Mouse (Mus musculus) erythroblast, embryonic 14.5 days (primary cell): ENCODE results near the gene Olfr718-ps1. TPM values are rescaled to one million over a fixed set of nuclear protein-coding genes. Genes with fewer than 3 reads are reported as not detected.
"Not testable (repeated sequence)": the region's sequence is repeated elsewhere in the genome, so short reads cannot be mapped to it uniquely, and the experiment has no call there.

Experiments used
- H3K27me3 ChIP-seq: 2 replicates; pipeline ENCODE4 v1.6.1; 2012; ENCODE audit warnings: inconsistent platforms; ENCODE audit not compliant: control insufficient read depth
- H3K36me3 ChIP-seq: 2 replicates; pipeline ENCODE4 v1.6.1; 2012; ENCODE audit warnings: mild to moderate bottlenecking, inconsistent platforms; ENCODE audit not compliant: control insufficient read depth
- H3K4me1 ChIP-seq: 2 replicates; pipeline ENCODE4 v1.6.1; 2012; ENCODE audit warnings: inconsistent platforms; ENCODE audit not compliant: control insufficient read depth
- H3K4me3 ChIP-seq: replicated peaks from 2 replicates; pipeline ENCODE3; 2012; ENCODE audit warnings: moderate library complexity, mild to moderate bottlenecking, inconsistent platforms
- H3K9me3 ChIP-seq: 2 replicates; pipeline ENCODE4 v1.6.1; 2012; ENCODE audit warnings: low read length, inconsistent platforms, mixed read lengths; ENCODE audit not compliant: control insufficient read depth
- GATA1 ChIP-seq: IDR thresholded peaks from 2 replicates; pipeline ENCODE4 v1.6.1; 2012; ENCODE audit warnings: low read length, inconsistent platforms, mixed read lengths
- TAL1 ChIP-seq: IDR thresholded peaks from 3 replicates; pipeline ENCODE4 v1.6.1; 2012; ENCODE audit warnings: low read length, inconsistent platforms, mixed read lengths
- polyA plus RNA-seq: library from polyadenylated mRNA; stranded (reverse); fragments of >175 nt; gene quantifications from 2 replicates; pipeline ENCODE4 v1.2.3, GENCODE M21; 2012

The Olfr718-ps1 gene
- polyA plus RNA-seq, 1 experiment: not detected

- H3K4me3 ChIP-seq: no peak overlapping the region
- TF ChIP-seq GATA1 (no peak), TAL1 (no peak)
- peaks cover 41% of the 10 kb centered on the region for H3K9me3 ChIP-seq
- peaks cover 21% of the 10 kb centered on the region for H3K4me1 ChIP-seq
- H3K36me3 ChIP-seq: peaks cover 63% of the 10 kb centered on the region
- H3K27me3 ChIP-seq: no peaks in the 10 kb centered on the region
Measured at GRCm38 (mm10) chr5:143175970-143176369, 28.6 kb upstream of the Olfr718-ps1 start.

- TF ChIP-seq GATA1: no peak
- no peak for TF ChIP-seq TAL1
Measured at GRCm38 (mm10) chr5:143165508-143166070, 18.2 kb upstream of the Olfr718-ps1 start.

DNA sequence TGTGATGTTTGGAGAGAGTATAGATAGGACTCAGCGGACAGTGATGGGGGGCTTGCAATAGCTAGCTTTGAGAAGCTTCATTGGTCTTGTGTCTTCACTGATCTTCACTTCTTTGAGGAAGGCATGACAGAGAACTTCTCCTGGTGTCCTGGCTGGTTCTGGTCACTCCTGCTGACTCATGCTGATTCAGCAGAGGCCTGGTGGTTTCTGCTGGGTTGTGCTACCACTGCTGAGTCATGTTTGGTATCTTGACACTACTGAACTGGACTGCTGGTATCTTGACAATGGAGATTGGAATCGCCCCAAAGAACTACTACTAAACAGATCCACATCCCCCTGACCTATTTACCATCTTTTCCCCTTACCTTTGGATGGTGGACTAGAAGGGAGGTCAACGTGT lies 8.2 kb upstream of the Olfr718-ps1 start:
- TF ChIP-seq TAL1 (no peak), GATA1 (no peak)
- peaks cover 19% of the 10 kb centered on the region for H3K9me3 ChIP-seq
- H3K36me3 ChIP-seq: no peaks in the 10 kb centered on the region
- H3K27me3 ChIP-seq: peaks cover 45% of the 10 kb centered on the region
- peaks cover 1% of the 10 kb centered on the region for H3K4me1 ChIP-seq
- H3K4me3 ChIP-seq: no peak overlapping the region

More at GRCm38 (mm10) chr5:143165508-143166070, 18.2 kb upstream of the Olfr718-ps1 start:
- Histone ChIP-seq H3K36me3 (no peaks in the 10 kb centered on the region), H3K27me3 (no peaks in the 10 kb centered on the region), H3K9me3 (no peaks in the 10 kb centered on the region), H3K4me3 (no peak overlapping the region), H3K4me1 (peaks cover 8% of the 10 kb centered on the region)

DNA sequence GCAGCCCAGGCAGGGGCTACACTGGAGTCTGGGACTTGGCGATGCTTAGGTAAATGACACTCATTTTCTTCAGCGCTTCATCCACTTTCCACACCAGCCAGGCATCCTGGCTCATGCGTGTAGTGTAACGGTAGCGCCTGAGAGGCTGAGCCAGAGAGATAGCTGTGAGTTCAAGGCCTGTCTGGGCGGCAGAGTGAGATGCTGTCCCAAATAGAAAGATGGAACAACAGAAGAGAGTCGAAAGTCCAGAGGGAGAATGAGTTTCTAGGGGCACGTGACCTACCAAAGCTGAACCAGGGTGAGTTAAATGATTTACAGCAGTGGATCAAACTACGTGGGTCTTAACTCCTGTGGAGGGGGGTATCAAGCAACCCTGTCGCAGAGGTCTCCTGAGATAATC lies 6.4 kb upstream of the Olfr718-ps1 start:
- Histone ChIP-seq H3K4me3 (no peak overlapping the region), H3K9me3 (peaks cover 31% of the 10 kb centered on the region), H3K4me1 (peaks cover 1% of the 10 kb centered on the region), H3K27me3 (peaks cover 32% of the 10 kb centered on the region), H3K36me3 (no peaks in the 10 kb centered on the region)
- TF ChIP-seq TAL1 (no peak), GATA1 (no peak)

- peaks cover 31% of the 10 kb centered on the region for H3K9me3 ChIP-seq
- no peak for TF ChIP-seq TAL1
- TF ChIP-seq GATA1: no peak
- H3K4me3 ChIP-seq: no peak overlapping the region
- no peaks in the 10 kb centered on the region; the same call in none of the 2 replicates for H3K27me3 ChIP-seq
- H3K4me1 ChIP-seq: no peaks in the 10 kb centered on the region
- no peaks in the 10 kb centered on the region for H3K36me3 ChIP-seq
Measured at GRCm38 (mm10) chr5:143150044-143150443, 2.7 kb upstream of the Olfr718-ps1 start.

DNA sequence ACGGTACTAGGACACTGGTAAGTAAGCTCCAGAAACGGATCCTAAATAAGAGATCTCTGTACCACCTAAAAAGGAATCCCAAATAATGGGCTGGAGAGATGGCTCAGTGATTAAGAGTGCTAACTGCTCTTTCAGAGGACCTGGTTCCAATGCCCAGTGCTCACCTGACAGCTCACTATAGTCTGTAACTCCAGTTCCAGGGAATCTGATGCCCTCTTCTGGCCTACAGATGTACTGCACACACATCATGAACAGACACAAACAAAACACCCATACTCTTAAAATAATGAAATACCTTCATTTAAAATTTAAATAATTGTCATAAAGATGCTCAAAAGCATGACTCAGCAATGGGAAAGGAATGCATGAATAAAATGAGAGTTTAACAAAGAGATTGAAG lies 2.2 kb upstream of the Olfr718-ps1 start:
- H3K4me1 ChIP-seq: no peaks in the 10 kb centered on the region
- H3K9me3 ChIP-seq: peaks cover 31% of the 10 kb centered on the region
- H3K4me3 ChIP-seq: no peak overlapping the region
- TF ChIP-seq GATA1 (no peak), TAL1 (no peak)
- no peaks in the 10 kb centered on the region for H3K36me3 ChIP-seq
- H3K27me3 ChIP-seq: no peaks in the 10 kb centered on the region; the same call in 1 of the 2 replicates

DNA sequence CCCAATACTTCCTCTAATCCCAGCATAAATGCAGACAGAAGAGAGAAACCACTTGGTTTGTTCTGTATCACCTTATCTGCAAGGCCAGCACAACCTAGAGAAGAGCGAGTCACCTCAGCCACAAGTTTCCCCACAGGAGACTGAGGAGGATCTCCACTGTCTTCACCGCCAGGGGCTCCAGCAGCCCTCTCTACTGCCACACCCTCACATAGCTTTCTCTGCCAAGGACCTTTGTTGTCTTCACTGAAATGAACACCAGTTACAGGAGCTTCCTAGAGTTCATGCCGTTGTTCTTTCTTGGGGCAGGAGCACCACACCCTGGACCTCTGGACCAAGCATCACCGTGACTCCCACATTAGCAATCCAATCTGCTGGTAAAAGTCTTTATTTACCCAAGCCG lies 1.3 kb upstream of the Olfr718-ps1 start:
- Histone ChIP-seq H3K36me3 (no peaks in the 10 kb centered on the region), H3K9me3 (peaks cover 31% of the 10 kb centered on the region), H3K4me3 (no peak overlapping the region), H3K4me1 (no peaks in the 10 kb centered on the region), H3K27me3 (no peaks in the 10 kb centered on the region)
- TF ChIP-seq GATA1: no peak
- no peak for TF ChIP-seq TAL1

DNA sequence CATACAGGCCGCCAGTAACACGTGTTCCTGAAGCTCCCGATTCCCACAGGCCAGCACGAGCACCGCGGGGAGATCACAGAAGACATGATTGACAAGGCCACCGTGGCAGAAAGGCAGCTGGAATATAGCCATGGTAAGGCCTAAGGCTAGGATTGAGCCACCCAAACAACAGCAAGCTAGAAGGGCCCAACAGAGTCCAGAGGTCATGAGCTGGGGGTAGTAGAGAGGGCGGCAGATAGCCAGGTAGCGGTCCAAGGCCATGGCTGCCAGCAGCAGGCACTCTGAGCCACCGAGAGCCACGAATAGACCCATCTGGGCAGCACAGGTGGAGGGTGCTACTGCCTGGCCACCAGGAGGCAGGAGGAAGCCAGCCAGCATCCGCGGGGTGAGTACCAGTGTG lies 9.8 kb downstream of the Olfr718-ps1 start:
- peaks cover 15% of the 10 kb centered on the region for H3K27me3 ChIP-seq
- no peak for TF ChIP-seq GATA1
- TF ChIP-seq TAL1: no peak
- peaks cover 19% of the 10 kb centered on the region for H3K4me1 ChIP-seq
- no peaks in the 10 kb centered on the region for H3K36me3 ChIP-seq
- no peaks in the 10 kb centered on the region for H3K9me3 ChIP-seq
- H3K4me3 ChIP-seq: no peak overlapping the region

GRCm38 (mm10) chr5:143135042-143135441 lies 12.3 kb downstream of the Olfr718-ps1 start:
- Histone ChIP-seq H3K4me3 (no peak overlapping the region), H3K9me3 (peaks cover 7% of the 10 kb centered on the region), H3K27me3 (peaks cover 16% of the 10 kb centered on the region), H3K4me1 (peaks cover 22% of the 10 kb centered on the region), H3K36me3 (no peaks in the 10 kb centered on the region)
- TF ChIP-seq TAL1: no peak
- no peak for TF ChIP-seq GATA1

DNA sequence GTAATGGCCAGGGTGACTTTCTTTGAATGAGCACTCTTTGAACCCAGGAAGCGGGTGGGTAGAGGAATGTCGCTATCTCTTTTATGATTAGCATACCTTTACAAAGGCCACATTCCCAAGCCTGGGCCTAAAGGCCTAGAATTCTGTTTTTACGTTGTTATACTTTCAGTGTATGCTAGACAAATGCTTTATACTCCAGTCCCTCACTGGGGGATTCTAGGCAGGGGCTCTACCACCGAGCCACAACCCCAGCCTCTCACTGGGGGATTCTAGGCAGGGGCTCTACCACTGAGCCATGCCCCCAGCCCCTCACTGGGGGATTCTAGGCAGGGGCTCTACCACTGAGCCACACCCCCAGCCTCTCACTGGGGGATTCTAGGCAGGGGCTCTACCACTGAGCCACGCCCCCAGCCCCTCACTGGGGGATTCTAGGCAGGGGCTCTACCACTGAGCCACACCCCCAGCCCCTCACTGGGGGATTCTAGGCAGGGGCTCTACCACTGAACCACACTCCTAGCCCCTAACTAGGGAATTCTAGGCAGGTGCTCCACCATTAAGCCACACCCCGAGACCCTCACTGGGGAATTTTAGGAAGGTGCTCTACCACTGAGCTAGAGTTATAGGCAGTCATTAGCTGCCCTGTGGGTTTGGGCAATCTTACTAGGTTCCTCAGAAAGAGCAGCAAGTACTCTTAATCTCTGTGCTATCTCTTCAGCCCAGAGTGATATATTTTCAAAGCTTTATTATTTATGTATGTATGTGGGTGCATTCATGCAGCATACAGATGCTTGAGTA lies 13.0 kb downstream of the Olfr718-ps1 start:
- Histone ChIP-seq H3K27me3 (peaks cover 17% of the 10 kb centered on the region), H3K4me1 (peaks cover 22% of the 10 kb centered on the region)
- not testable (repeated sequence) for H3K4me3 ChIP-seq, H3K36me3 ChIP-seq, H3K9me3 ChIP-seq
